20 mouse cellular contexts compared by ENCODE assay signal in the genomic region with DNA sequence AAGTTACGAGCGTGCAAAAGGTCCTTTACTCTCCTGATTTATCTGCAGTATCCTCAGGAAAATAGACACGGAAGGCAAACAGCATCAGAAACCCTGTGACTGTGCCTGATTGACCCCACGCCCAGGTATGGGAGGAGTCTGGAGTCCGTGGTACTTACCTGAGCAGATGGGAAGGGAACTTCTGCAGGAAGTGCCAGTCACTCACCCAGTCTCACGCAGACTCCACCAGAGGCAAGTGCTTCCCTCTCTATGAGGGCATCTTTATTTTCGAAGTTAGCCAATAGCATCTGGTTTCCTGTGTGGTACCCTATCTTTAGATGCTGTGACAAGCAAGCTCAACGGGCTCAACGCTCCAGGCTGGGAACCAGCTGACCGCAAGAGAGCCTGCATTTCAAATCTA. TPM values are rescaled to one million over a fixed set of nuclear protein-coding genes. Genes with fewer than 3 reads are reported as not detected.
A peak's percentile ranks its signal among the peaks of the same experiment; 100 is the strongest.
DNase-seq lines count a peak whose midpoint lies in the region; ATAC-seq and TF ChIP-seq lines count a peak whose summit lies in the region.
"Had no signal": no experiment of that assay in that cellular context is flagged by ENCODE, and none has a peak within 500 bp of the region (broad histone marks: within the 10 kb centered on the region; RNA-seq: fewer than 3 reads in every experiment).

No protein-coding gene starts in this region.

- no peaks in the 10 kb centered on the region for H3K4me1 ChIP-seq in forebrain, postnatal 0 days (ENCODE audit: insufficient read depth)
- H3K4me1 ChIP-seq: embryonic facial prominence, embryonic 15.5 days; heart, embryonic 13.5 days; hindbrain, embryonic 13.5 days had no signal

- H3K27ac ChIP-seq in layer of hippocampus, adult 2 months: peak overlapping the region; percentile 51; the same call in 1 of the 2 replicates
- H3K27ac ChIP-seq in forebrain, postnatal 0 days (ENCODE audit: low read depth, low read length): no peak overlapping the region
- H3K27ac ChIP-seq: embryonic facial prominence, embryonic 15.5 days; heart, embryonic 13.5 days; hindbrain, embryonic 13.5 days had no signal

- ATAC-seq in CD4-positive, CD25-positive, alpha-beta regulatory T cell, adult 4 months: peak; percentile 87
- peak; percentile 35 for ATAC-seq in inflammation-experienced regulatory T-cells, adult 6 months
- peak; percentile 72 for ATAC-seq in monocyte, adult 5-6 weeks (replicated peaks; ENCODE audit: insufficient number of reproducible peaks, low FRiP score, low TSS enrichment, poor library complexity, severe bottlenecking)
- no peak for ATAC-seq in forebrain, postnatal 0 days
- ATAC-seq: forebrain, embryonic 16.5 days had no signal

- no peaks in the 10 kb centered on the region for H3K9me3 ChIP-seq in forebrain, postnatal 0 days (ENCODE audit: low read length)
- H3K9me3 ChIP-seq: embryonic facial prominence, embryonic 15.5 days; heart, embryonic 13.5 days; hindbrain, embryonic 13.5 days had no signal

- DNase-seq in layer of hippocampus, adult 2 months (ENCODE audit: low spot score in 2 of 2): no peak
- no peak for DNase-seq in layer of hippocampus, adult 9-10 months (ENCODE audit: low spot score)
- no peak for DNase-seq in forebrain, postnatal 0 days
- DNase-seq in spleen, postnatal 4 days (ENCODE audit: low spot score in 2 of 2): no peak
- no peak for DNase-seq in embryo, embryonic 10 days (ENCODE audit: low spot score)
- DNase-seq: cerebellum, adult 9-11 months; midbrain, embryonic 14.5 days; right cerebral cortex, postnatal 4 days; thymus, adult 2 months had no signal

- TF ChIP-seq CTCF in layer of hippocampus, adult 2 months (conservative IDR thresholded peaks at IDR 0.05): no peak
- TF ChIP-seq CTCF in forebrain, postnatal 0 days (IDR thresholded peaks at IDR 0.05; ENCODE audit: low read depth): no peak

- H3K36me3 ChIP-seq in forebrain, postnatal 0 days (ENCODE audit: insufficient read depth): no peaks in the 10 kb centered on the region
- H3K36me3 ChIP-seq: embryonic facial prominence, embryonic 15.5 days; heart, embryonic 13.5 days; hindbrain, embryonic 13.5 days had no signal

- H3K9ac ChIP-seq in forebrain, postnatal 0 days: no peak overlapping the region
- H3K9ac ChIP-seq: embryonic facial prominence, embryonic 15.5 days; heart, embryonic 13.5 days; hindbrain, embryonic 13.5 days had no signal

- H3K4me2 ChIP-seq in forebrain, postnatal 0 days (ENCODE audit: low read depth): no peak overlapping the region
- H3K4me2 ChIP-seq: embryonic facial prominence, embryonic 15.5 days; heart, embryonic 13.5 days; hindbrain, embryonic 13.5 days had no signal

- peak overlapping the region; percentile 7; the same call in 1 of the 2 replicates for H3K4me3 ChIP-seq in layer of hippocampus, adult 2 months
- H3K4me3 ChIP-seq in forebrain, postnatal 0 days (ENCODE audit: low read depth, low read length): no peak overlapping the region
- H3K4me3 ChIP-seq: embryonic facial prominence, embryonic 15.5 days; heart, embryonic 13.5 days; hindbrain, embryonic 13.5 days had no signal

- WGBS in forebrain, postnatal 0 days: 69% methylated on average over 10 of the region's 10 CpGs

- no peaks in the 10 kb centered on the region for H3K27me3 ChIP-seq in forebrain, postnatal 0 days (ENCODE audit: insufficient read depth, low read length)
- H3K27me3 ChIP-seq: embryonic facial prominence, embryonic 15.5 days; heart, embryonic 13.5 days; hindbrain, embryonic 13.5 days had no signal

RNA-seq across cellular contexts. Expression of gene Cx3cr1, which starts 1.6 kb away (rescaled TPM):
- 10 to 100 TPM; 30.8 to 31.7 TPM for total RNA-seq in layer of hippocampus, adult 2 months (2021)
- under 1 TPM in 1 of 2 experiments, not detected in 1; 0.15 TPM for polyA plus RNA-seq in CD4-positive, CD25-positive, alpha-beta regulatory T cell, adult 4 months (2017; shearing (Covaris generic))
- polyA plus RNA-seq in inflammation-experienced regulatory T-cells, adult 6 months (2017; shearing (Covaris generic)): 1 to 10 TPM in 1 of 3 experiments, under 1 TPM in 2; 0.29 to 1.2 (median 0.43) TPM
- total RNA-seq in monocyte, adult 5-6 weeks (2017): 220 to 263 TPM (median 252 TPM) in 3 replicates
- total RNA-seq in forebrain, postnatal 0 days (2014; rRNA removed): 11.2 and 14.7 TPM in 2 replicates
- polyA plus RNA-seq in forebrain, postnatal 0 days (2015; fragmentation: Nextera tagmentation; extraction: Ambion mirVana): 5.1 and 10.6 TPM in 2 replicates
- total RNA-seq: CH12.LX had no signal

RNA-seq across cellular contexts. Expression of gene Ccr8, which starts 23.9 kb away (rescaled TPM):
- total RNA-seq in layer of hippocampus, adult 2 months (2021): not detected
- polyA plus RNA-seq in CD4-positive, CD25-positive, alpha-beta regulatory T cell, adult 4 months (2017; shearing (Covaris generic)): 100 to 1,000 TPM in 1 of 2 experiments, 10 to 100 TPM in 1; 71.1 to 116 TPM
- 100 to 1,000 TPM in 1 of 3 experiments, 10 to 100 TPM in 2; 58.7 to 102 (median 87.0) TPM for polyA plus RNA-seq in inflammation-experienced regulatory T-cells, adult 6 months (2017; shearing (Covaris generic))
- 0.39 TPM in 1 of 3 replicates, not detected in the others for total RNA-seq in monocyte, adult 5-6 weeks (2017)
- not detected in 2 replicates for total RNA-seq in forebrain, postnatal 0 days (2014; rRNA removed)
- not detected in 2 replicates for polyA plus RNA-seq in forebrain, postnatal 0 days (2015; fragmentation: Nextera tagmentation; extraction: Ambion mirVana)
- total RNA-seq: adrenal gland, postnatal 4 days; CH12.LX; layer of hippocampus, postnatal 25 days; liver, adult 2 months had no signal
- polyA plus RNA-seq: forebrain, embryonic 16.5 days; heart, embryonic 13.5 days; hindbrain, embryonic 13.5 days; midbrain, embryonic 14.5 days had no signal

RNA-seq across cellular contexts. Expression of gene Slc25a38, which starts 42.1 kb away (rescaled TPM):
- total RNA-seq in layer of hippocampus, adult 2 months (2021): 10 to 100 TPM; 26.1 to 26.4 TPM
- 10 to 100 TPM; 21.0 to 24.3 TPM for polyA plus RNA-seq in CD4-positive, CD25-positive, alpha-beta regulatory T cell, adult 4 months (2017; shearing (Covaris generic))
- polyA plus RNA-seq in inflammation-experienced regulatory T-cells, adult 6 months (2017; shearing (Covaris generic)): 10 to 100 TPM; 17.6 to 21.3 (median 18.1) TPM
- total RNA-seq in monocyte, adult 5-6 weeks (2017): 29.0 to 46.6 TPM (median 44.2 TPM) in 3 replicates
- 49.1 and 53.5 TPM in 2 replicates for total RNA-seq in forebrain, postnatal 0 days (2014; rRNA removed)
- polyA plus RNA-seq in forebrain, postnatal 0 days (2015; fragmentation: Nextera tagmentation; extraction: Ambion mirVana): 30.8 and 31.4 TPM in 2 replicates

RNA-seq across cellular contexts. Expression of gene Xirp1, which starts 44.6 kb away (rescaled TPM):
- under 1 TPM; 0.10 to 0.23 TPM for total RNA-seq in layer of hippocampus, adult 2 months (2021)
- polyA plus RNA-seq in CD4-positive, CD25-positive, alpha-beta regulatory T cell, adult 4 months (2017; shearing (Covaris generic)): not detected
- polyA plus RNA-seq in inflammation-experienced regulatory T-cells, adult 6 months (2017; shearing (Covaris generic)): not detected
- 0.76 to 2.0 TPM (median 1.7 TPM) in 3 replicates for total RNA-seq in monocyte, adult 5-6 weeks (2017)
- not detected in 2 replicates for total RNA-seq in forebrain, postnatal 0 days (2014; rRNA removed)
- polyA plus RNA-seq in forebrain, postnatal 0 days (2015; fragmentation: Nextera tagmentation; extraction: Ambion mirVana): not detected in 2 replicates
- total RNA-seq: CH12.LX had no signal
- polyA plus RNA-seq: forebrain, embryonic 16.5 days; midbrain, embryonic 14.5 days had no signal

RNA-seq across cellular contexts. Expression of gene Rpsa, which starts 59.4 kb away (rescaled TPM):
- total RNA-seq in layer of hippocampus, adult 2 months (2021): 100 to 1,000 TPM; 440 to 441 TPM
- 1,000 to 10,000 TPM; 3,019 to 3,169 TPM for polyA plus RNA-seq in CD4-positive, CD25-positive, alpha-beta regulatory T cell, adult 4 months (2017; shearing (Covaris generic))
- polyA plus RNA-seq in inflammation-experienced regulatory T-cells, adult 6 months (2017; shearing (Covaris generic)): 1,000 to 10,000 TPM; 2,403 to 3,589 (median 3,256) TPM
- 2,389 to 2,734 TPM (median 2,564 TPM) in 3 replicates for total RNA-seq in monocyte, adult 5-6 weeks (2017)
- total RNA-seq in forebrain, postnatal 0 days (2014; rRNA removed): 2,026 and 2,688 TPM in 2 replicates
- polyA plus RNA-seq in forebrain, postnatal 0 days (2015; fragmentation: Nextera tagmentation; extraction: Ambion mirVana): 949 and 1,184 TPM in 2 replicates
